ENCODE assay signal across 11 mouse cellular contexts in genomic region chr17:33649781-33650475, GRCm38 (mm10). TPM values are rescaled to one million over a fixed set of nuclear protein-coding genes. Genes with fewer than 3 reads are reported as not detected.
DNase-seq lines count a peak whose midpoint lies in the region; ATAC-seq and TF ChIP-seq lines count a peak whose summit lies in the region.
"Had no signal": no experiment of that assay in that cellular context is flagged by ENCODE, and none has a peak within 500 bp of the region (broad histone marks: within the 10 kb centered on the region; RNA-seq: fewer than 3 reads in every experiment).

No protein-coding gene starts in this region.

- H3K27me3 ChIP-seq in heart, embryonic 14.5 days (ENCODE audit: control insufficient read depth, insufficient read depth, low read length) = no peaks in the 10 kb centered on the region
- H3K27me3 ChIP-seq in neural tube, embryonic 13.5 days = no peaks in the 10 kb centered on the region
- H3K27me3 ChIP-seq in neural tube, embryonic 15.5 days (replicated peaks) = no peaks in the 10 kb centered on the region
- H3K27me3 ChIP-seq in intestine, postnatal 0 days (replicated peaks; ENCODE audit: control insufficient read depth, insufficient read depth, low read length) = no peaks in the 10 kb centered on the region

- DNase-seq in heart, postnatal 14 days = no peak
- no peak for DNase-seq in left cerebral cortex, postnatal 10 days (ENCODE audit: extremely low spot score in 1 of 2, low spot score in 2 of 2)
- no peak for DNase-seq in adrenal gland, postnatal 25 days
- DNase-seq in spleen, postnatal 4 days (ENCODE audit: low spot score in 2 of 2) = no peak
- DNase-seq: cerebellum, adult 11 months; right cerebral cortex, postnatal 25 days had no signal

- H3K36me3 ChIP-seq in heart, embryonic 14.5 days (ENCODE audit: control insufficient read depth, insufficient read depth, low read length) = peaks cover 99% of the 10 kb centered on the region
- H3K36me3 ChIP-seq in neural tube, embryonic 13.5 days = peaks cover 98% of the 10 kb centered on the region
- peaks cover 85% of the 10 kb centered on the region for H3K36me3 ChIP-seq in neural tube, embryonic 15.5 days
- peaks cover 81% of the 10 kb centered on the region for H3K36me3 ChIP-seq in intestine, postnatal 0 days (ENCODE audit: control insufficient read depth, insufficient read depth)

- no peaks in the 10 kb centered on the region for H3K4me1 ChIP-seq in heart, embryonic 14.5 days (ENCODE audit: control insufficient read depth in 2 of 2, insufficient read depth in 2 of 2, low read length in 2 of 2)
- no peaks in the 10 kb centered on the region for H3K4me1 ChIP-seq in neural tube, embryonic 13.5 days (replicated peaks)
- H3K4me1 ChIP-seq in neural tube, embryonic 15.5 days = no peaks in the 10 kb centered on the region
- H3K4me1 ChIP-seq in intestine, postnatal 0 days (replicated peaks; ENCODE audit: control insufficient read depth, insufficient read depth, low read length) = no peaks in the 10 kb centered on the region

- no peaks in the 10 kb centered on the region for H3K9me3 ChIP-seq in heart, embryonic 14.5 days (ENCODE audit: control insufficient read depth, low read length)
- H3K9me3 ChIP-seq in neural tube, embryonic 13.5 days = no peaks in the 10 kb centered on the region
- H3K9me3 ChIP-seq in neural tube, embryonic 15.5 days (replicated peaks) = no peaks in the 10 kb centered on the region
- no peaks in the 10 kb centered on the region for H3K9me3 ChIP-seq in intestine, postnatal 0 days (ENCODE audit: control insufficient read depth)

- no peak overlapping the region for H3K4me2 ChIP-seq in heart, embryonic 14.5 days (ENCODE audit: low read length)
- H3K4me2 ChIP-seq in neural tube, embryonic 13.5 days = no peak overlapping the region
- H3K4me2 ChIP-seq in neural tube, embryonic 15.5 days = no peak overlapping the region
- H3K4me2 ChIP-seq in intestine, postnatal 0 days (replicated peaks; ENCODE audit: low read depth) = no peak overlapping the region

- H3K27ac ChIP-seq in heart, embryonic 14.5 days (replicated peaks in 1 of 2; ENCODE audit: control insufficient read depth in 1 of 2, insufficient read depth in 1 of 2, low read depth in 2 of 2, low read length in 2 of 2) = no peak overlapping the region
- no peak overlapping the region for H3K27ac ChIP-seq in neural tube, embryonic 13.5 days (replicated peaks)
- H3K27ac ChIP-seq in neural tube, embryonic 15.5 days (replicated peaks) = no peak overlapping the region
- 0 out of 2 replicates have a peak overlapping the region, but pooled peaks have one; percentile 4 for H3K27ac ChIP-seq in intestine, postnatal 0 days (ENCODE audit: low read depth, low read length)

- intact Hi-C loops in heart, postnatal 14 days (cut with DNase I) = loop anchor here (5.0 kb wide), 1 partner anchor 152 kb away; no protein-coding TSS in a partner anchor
- intact Hi-C loops in left cerebral cortex, postnatal 10 days (cut with DNase I) = no loop called here

- TF ChIP-seq CTCF in intestine, postnatal 0 days (IDR thresholded peaks at IDR 0.05; ENCODE audit: low read depth) = no peak

- 98% methylated on average over 34 of the region's 34 CpGs for WGBS in heart, embryonic 14.5 days
- WGBS in neural tube, embryonic 13.5 days = 97% methylated on average over 34 of the region's 34 CpGs
- 98% methylated on average over 34 of the region's 34 CpGs for WGBS in neural tube, embryonic 15.5 days
- 98% methylated on average over 34 of the region's 34 CpGs for WGBS in intestine, postnatal 0 days

- H3K4me3 ChIP-seq in heart, embryonic 14.5 days (ENCODE audit: control insufficient read depth in 1 of 2, insufficient read depth in 1 of 2, low read depth in 1 of 2, low read length in 2 of 2) = no peak overlapping the region
- no peak overlapping the region for H3K4me3 ChIP-seq in neural tube, embryonic 13.5 days
- no peak overlapping the region for H3K4me3 ChIP-seq in neural tube, embryonic 15.5 days (replicated peaks)
- H3K4me3 ChIP-seq in intestine, postnatal 0 days (ENCODE audit: low read depth, low read length) = no peak overlapping the region
- H3K4me3 ChIP-seq: myocyte had no signal

- ATAC-seq in heart, embryonic 14.5 days (ENCODE audit: insufficient number of reproducible peaks, insufficient read depth, low FRiP score, low read depth) = peak; percentile 43; the same call in 1 of the 2 replicates
- ATAC-seq in neural tube, embryonic 13.5 days (ENCODE audit: low read depth) = peak; percentile 32; the same call in 1 of the 2 replicates
- no peak for ATAC-seq in neural tube, embryonic 15.5 days (ENCODE audit: low FRiP score)
- no peak for ATAC-seq in intestine, postnatal 0 days

- H3K9ac ChIP-seq in heart, embryonic 14.5 days (ENCODE audit: low read length) = no peak overlapping the region
- no peak overlapping the region for H3K9ac ChIP-seq in neural tube, embryonic 13.5 days
- H3K9ac ChIP-seq in neural tube, embryonic 15.5 days (replicated peaks) = no peak overlapping the region
- H3K9ac ChIP-seq in intestine, postnatal 0 days (ENCODE audit: low read depth, low read length) = no peak overlapping the region

RNA-seq across cellular contexts. Expression of gene Pram1, which starts 12.1 kb away (rescaled TPM):
- polyA plus RNA-seq in heart, embryonic 14.5 days (2014; fragmentation: Nextera tagmentation; extraction: Ambion mirVana) = 0.49 and 0.69 TPM in 2 replicates
- under 1 TPM; 0.24 to 0.39 TPM for total RNA-seq in heart, postnatal 14 days (2021)
- polyA plus RNA-seq in neural tube, embryonic 13.5 days (2015; fragmentation: Nextera tagmentation; extraction: Ambion mirVana) = 0.36 and 0.80 TPM in 2 replicates
- polyA plus RNA-seq in neural tube, embryonic 15.5 days (2015; fragmentation: Nextera tagmentation; extraction: Ambion mirVana) = 0.61 TPM in 1 of 2 replicates, not detected in the other
- polyA plus RNA-seq in intestine, postnatal 0 days (2015; fragmentation: Nextera tagmentation; extraction: Ambion mirVana) = 0.25 and 0.39 TPM in 2 replicates
- under 1 TPM; 0.26 to 0.47 TPM for total RNA-seq in left cerebral cortex, postnatal 10 days (2021)
- 0.67 and 0.97 TPM in 2 replicates for total RNA-seq in adrenal gland, postnatal 25 days (2021)

RNA-seq across cellular contexts. Expression of gene Zfp414, which starts 21.0 kb away (rescaled TPM):
- 48.4 and 51.5 TPM in 2 replicates for polyA plus RNA-seq in heart, embryonic 14.5 days (2014; fragmentation: Nextera tagmentation; extraction: Ambion mirVana)
- 10 to 100 TPM; 12.8 to 15.5 TPM for total RNA-seq in heart, postnatal 14 days (2021)
- 52.2 and 59.8 TPM in 2 replicates for polyA plus RNA-seq in neural tube, embryonic 13.5 days (2015; fragmentation: Nextera tagmentation; extraction: Ambion mirVana)
- 56.1 and 62.3 TPM in 2 replicates for polyA plus RNA-seq in neural tube, embryonic 15.5 days (2015; fragmentation: Nextera tagmentation; extraction: Ambion mirVana)
- polyA plus RNA-seq in intestine, postnatal 0 days (2015; fragmentation: Nextera tagmentation; extraction: Ambion mirVana) = 19.0 and 19.4 TPM in 2 replicates
- total RNA-seq in left cerebral cortex, postnatal 10 days (2021) = 10 to 100 TPM; 46.5 to 47.5 TPM
- 41.1 and 49.7 TPM in 2 replicates for total RNA-seq in adrenal gland, postnatal 25 days (2021)

RNA-seq across cellular contexts. Expression of gene Hnrnpm, which starts 36.7 kb away (rescaled TPM):
- polyA plus RNA-seq in heart, embryonic 14.5 days (2014; fragmentation: Nextera tagmentation; extraction: Ambion mirVana) = 185 and 197 TPM in 2 replicates
- 100 to 1,000 TPM; 101 to 111 TPM for total RNA-seq in heart, postnatal 14 days (2021)
- 227 and 230 TPM in 2 replicates for polyA plus RNA-seq in neural tube, embryonic 13.5 days (2015; fragmentation: Nextera tagmentation; extraction: Ambion mirVana)
- polyA plus RNA-seq in neural tube, embryonic 15.5 days (2015; fragmentation: Nextera tagmentation; extraction: Ambion mirVana) = 161 and 203 TPM in 2 replicates
- 145 and 152 TPM in 2 replicates for polyA plus RNA-seq in intestine, postnatal 0 days (2015; fragmentation: Nextera tagmentation; extraction: Ambion mirVana)
- 100 to 1,000 TPM; 113 to 115 TPM for total RNA-seq in left cerebral cortex, postnatal 10 days (2021)
- total RNA-seq in adrenal gland, postnatal 25 days (2021) = 202 and 208 TPM in 2 replicates

Comparison
In these comparisons a context has a peak if more than half of its experiments do, and no peak if none do; other contexts are left out.
1. ATAC-seq: peak in heart, embryonic 14.5 days (single experiment) and neural tube, embryonic 13.5 days (single experiment); none in neural tube, embryonic 15.5 days (single experiment) and intestine, postnatal 0 days (single experiment).